Mouse (Mus musculus) ZHBTc4 (cell line): ENCODE measurements at regions not wholly inside any gene's neighbourhood (a gene's known extent, or its start where the extent isn't known, plus 50 kb on each side); places are given as distances from the start of the nearest gene placed in this dataset.

ENCODE experiments used
- DNase-seq: peaks from one replicate; pipeline ENCODE4 v3.0.0-alpha.2; 2011; ENCODE audit warnings: low read depth, low spot score

DNA sequence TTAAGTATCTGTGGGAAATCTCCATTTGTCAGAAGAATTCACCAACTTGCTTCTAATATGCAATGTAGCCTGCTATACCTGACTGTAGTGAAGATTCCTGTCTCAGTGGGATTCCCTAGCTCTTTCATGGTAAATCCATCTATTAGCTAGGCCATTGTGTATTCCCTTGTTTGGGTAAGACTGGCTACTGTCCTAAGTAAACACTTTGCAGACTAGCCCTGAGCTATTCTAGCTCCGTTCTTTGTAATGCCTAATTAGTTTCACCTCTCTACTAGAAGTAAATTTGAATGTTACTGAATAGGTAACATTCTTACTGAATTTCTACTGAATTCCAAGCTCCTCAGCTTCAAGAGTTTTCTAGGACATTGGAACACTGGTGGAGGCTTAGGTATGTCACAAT, 142.2 kb downstream of the Cypt14 start:
- peak; percentile 55 for DNase-seq
